Mouse (Mus musculus): ENCODE measurements around the gene Dis3l.

DNA sequence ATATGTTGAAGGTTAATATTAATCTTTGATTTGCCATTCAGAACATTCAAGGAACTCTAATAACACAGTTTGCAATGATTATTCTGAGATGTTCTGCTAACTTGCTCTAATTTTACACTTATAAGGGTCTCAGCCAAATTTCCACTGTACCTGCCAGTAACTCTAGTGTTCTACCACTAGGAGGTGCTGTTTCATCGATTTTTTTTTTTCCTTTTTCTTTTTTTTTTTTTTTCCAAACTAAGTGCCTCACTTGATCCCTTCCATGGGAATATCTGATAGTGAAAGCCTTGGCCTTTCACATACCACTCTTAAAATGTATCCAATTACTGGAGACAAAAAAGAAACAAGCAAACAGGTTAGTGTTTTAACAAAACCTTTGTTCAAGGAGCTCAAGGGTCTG is 6.3 kb upstream of the Dis3l start:
- TF ChIP-seq CTCF (IDR thresholded peaks at IDR 0.05; ENCODE audit: low read depth, low read length) (no peak), EP300 (IDR thresholded peaks at IDR 0.05; ENCODE audit: insufficient read depth, low read depth, low read length) (no peak)
